Mouse (Mus musculus) heart, postnatal 0 days (tissue): ENCODE data around the gene Pde7b.

Source experiments
- CTCF ChIP-seq: IDR thresholded peaks from 2 replicates; pipeline ENCODE4 v1.5.1; 2016; ENCODE audit warnings: antibody characterized with exemption, control low read depth, low read depth
- EP300 ChIP-seq: IDR thresholded peaks from 2 replicates; pipeline ENCODE4 v1.6.1; 2016; ENCODE audit warnings: antibody characterized with exemption, low read depth

GRCm38 (mm10) chr10:20474831-20475230 lies 250.0 kb downstream of the Pde7b start:
- TF ChIP-seq CTCF: no peak
- TF ChIP-seq EP300: no peak
